ENCODE assay signal across 9 mouse cellular contexts in genomic region chr10:96263544-96263943, GRCm38 (mm10).
DNase-seq lines count a peak whose midpoint lies in the region; ATAC-seq and TF ChIP-seq lines count a peak whose summit lies in the region.
"Had no signal": no experiment of that assay in that cellular context is flagged by ENCODE, and none has a peak within 500 bp of the region (broad histone marks: within the 10 kb centered on the region; RNA-seq: fewer than 3 reads in every experiment).

No protein-coding gene starts in this region.

- ATAC-seq in stomach, embryonic 16.5 days (ENCODE audit: insufficient read depth, low FRiP score), result 0 out of 2 replicates have a peak, but pooled peaks have one; percentile 29

- H3K9me3 ChIP-seq in stomach, embryonic 16.5 days (replicated peaks; ENCODE audit: control insufficient read depth, low read length), result no peaks in the 10 kb centered on the region

- H3K4me1 ChIP-seq in stomach, embryonic 16.5 days (ENCODE audit: control insufficient read depth, insufficient read depth, low read length), result peaks cover 16% of the 10 kb centered on the region
- H3K4me1 ChIP-seq in thymus, adult 2 months (replicated peaks; ENCODE audit: control insufficient read depth, insufficient read depth, low read length), result peaks cover 2% of the 10 kb centered on the region; the same call in 1 of the 2 replicates

- 13% methylated on average over 7 of the region's 7 CpGs for WGBS in stomach, embryonic 16.5 days
- WGBS in thymus, adult 2 months, result 72% methylated on average over 7 of the region's 7 CpGs

- no peak overlapping the region for H3K9ac ChIP-seq in stomach, embryonic 16.5 days (ENCODE audit: low read length)

- peak overlapping the region; percentile 60 for H3K27ac ChIP-seq in stomach, embryonic 16.5 days (ENCODE audit: low read length)
- H3K27ac ChIP-seq in thymus, adult 2 months (ENCODE audit: control insufficient read depth, insufficient read depth, low read length), result no peak overlapping the region
- H3K27ac ChIP-seq: heart, adult 2 months had no signal

- no peaks in the 10 kb centered on the region for H3K36me3 ChIP-seq in stomach, embryonic 16.5 days (ENCODE audit: control insufficient read depth, insufficient read depth, low read length)
- H3K36me3 ChIP-seq in thymus, adult 2 months (ENCODE audit: control insufficient read depth, insufficient read depth, low read length), result no peaks in the 10 kb centered on the region

- DNase-seq in heart, adult 8-10 months (ENCODE audit: low spot score), result peak; percentile 38
- DNase-seq in heart, postnatal 25 days (ENCODE audit: low spot score), result no peak
- peak; percentile 10 for DNase-seq in adrenal gland, postnatal 25 days
- DNase-seq in fibroblast of lung, adult 2 months (ENCODE audit: low read depth), result peak; percentile 31
- peak; percentile 63 for DNase-seq in kidney, postnatal 14 days
- DNase-seq in layer of hippocampus, adult 8-10 months (ENCODE audit: low spot score in 2 of 2), result no peak
- no peak for DNase-seq in thymus, adult 2 months

- peak overlapping the region; percentile 27 for H3K4me2 ChIP-seq in stomach, embryonic 16.5 days (ENCODE audit: low read depth, low read length)

- H3K4me3 ChIP-seq in stomach, embryonic 16.5 days (replicated peaks; ENCODE audit: low read length), result no peak overlapping the region
- H3K4me3 ChIP-seq in thymus, adult 2 months (ENCODE audit: control insufficient read depth, insufficient read depth, low read length), result no peak overlapping the region
- H3K4me3 ChIP-seq: heart, adult 2 months had no signal

- TF ChIP-seq CTCF in thymus, adult 2 months (IDR thresholded peaks at IDR 0.05; ENCODE audit: borderline replicate concordance, control insufficient read depth, extremely low read depth, insufficient read depth, low read length, poor library complexity), result no peak

- TF ChIP-seq POLR2A in thymus, adult 2 months (IDR thresholded peaks at IDR 0.05; ENCODE audit: control insufficient read depth, extremely low read depth, insufficient read depth, low read length, poor library complexity), result no peak

- intact Hi-C loops in heart, postnatal 25 days (cut with DNase I), result no loop called here

- H3K27me3 ChIP-seq in stomach, embryonic 16.5 days (ENCODE audit: control insufficient read depth, insufficient read depth, low read length), result no peaks in the 10 kb centered on the region
- no peaks in the 10 kb centered on the region for H3K27me3 ChIP-seq in thymus, adult 2 months (ENCODE audit: control insufficient read depth, insufficient read depth, low read length)

Comparison
In these comparisons a context has a peak if more than half of its experiments do, and no peak if none do; other contexts are left out.
1. DNase-seq: peak in heart, adult 8-10 months (single experiment), adrenal gland, postnatal 25 days (single experiment), fibroblast of lung, adult 2 months (single experiment) and kidney, postnatal 14 days (single experiment); none in heart, postnatal 25 days (single experiment), layer of hippocampus, adult 8-10 months (0 of 2) and thymus, adult 2 months (single experiment).